Mouse (Mus musculus) MEL (cell line): ENCODE data around the gene Txnrd2. TPM values are rescaled to one million over a fixed set of nuclear protein-coding genes. Genes with fewer than 3 reads are reported as not detected.

ENCODE experiments used
- DNase-seq: peaks from one replicate; pipeline ENCODE4 v3.0.0; 2011; ENCODE audit warnings: low read depth, low spot score
- H3K27ac ChIP-seq: 2 replicates; pipeline ENCODE4 v1.5.1; 2012; ENCODE audit warnings: low read depth, mild to moderate bottlenecking, control low read depth, low read length, moderate library complexity; ENCODE audit not compliant: control insufficient read depth
- H3K27me3 ChIP-seq, 2 experiments: fragments of 150-350 bp in 1 of 2; sonication (generic) in 1 of 2; 2 replicates each; pipeline ENCODE4 v1.6.1; 2012; ENCODE audit warnings: low read length in 2 of 2, mild to moderate bottlenecking in 2 of 2, improper control_type of control experiment in 1 of 2, moderate library complexity in 1 of 2; ENCODE audit not compliant: insufficient read depth in 2 of 2, control insufficient read depth in 1 of 2
- H3K36me3 ChIP-seq, 2 experiments: 2 replicates each; pipeline ENCODE4 v1.6.1; 2012 to 2014; ENCODE audit warnings: low read length in 2 of 2, improper control_type of control experiment in 1 of 2, inconsistent platforms in 1 of 2, mild to moderate bottlenecking in 1 of 2; ENCODE audit not compliant: insufficient read depth in 2 of 2, control insufficient read depth in 1 of 2
- H3K4me1 ChIP-seq, 2 experiments: fragments of 150-350 bp in 1 of 2; sonication (generic) in 1 of 2; 2 replicates each; pipeline ENCODE4 v1.6.1; 2012; ENCODE audit warnings: low read length in 2 of 2, improper control_type of control experiment in 1 of 2, mild to moderate bottlenecking in 1 of 2; ENCODE audit not compliant: insufficient read depth in 2 of 2, control insufficient read depth in 1 of 2
- H3K4me3 ChIP-seq, 2 experiments: fragments of 150-350 bp in 1 of 2; sonication (generic) in 1 of 2; 2 replicates each; pipeline ENCODE4 v1.5.1; 2012; ENCODE audit warnings: low read depth in 2 of 2, low read length in 2 of 2, mild to moderate bottlenecking in 2 of 2, moderate library complexity in 2 of 2, control low read depth in 1 of 2, improper control_type of control experiment in 1 of 2; ENCODE audit not compliant: control insufficient read depth in 1 of 2, insufficient read depth in 1 of 2
- H3K79me2 ChIP-seq: 2 replicates; pipeline ENCODE4 v1.6.1; 2012; ENCODE audit warnings: mild to moderate bottlenecking, low read length, moderate library complexity; ENCODE audit not compliant: control insufficient read depth, poor library complexity, insufficient read depth
- H3K9ac ChIP-seq: 2 replicates; pipeline ENCODE4 v1.6.1; 2012; ENCODE audit warnings: low read depth, mild to moderate bottlenecking, control low read depth, low read length, moderate library complexity; ENCODE audit not compliant: control insufficient read depth, poor library complexity, severe bottlenecking
- H3K9me3 ChIP-seq: fragments of 150-350 bp; sonication (generic); replicated peaks from 2 replicates; pipeline ENCODE4 v1.6.1; 2012; ENCODE audit warnings: mild to moderate bottlenecking, low read length, improper control_type of control experiment, moderate library complexity; ENCODE audit not compliant: insufficient read depth
- BHLHE40 ChIP-seq: IDR thresholded peaks from 2 replicates; pipeline ENCODE4 v1.6.1; 2012; ENCODE audit warnings: low read depth, mild to moderate bottlenecking, inconsistent platforms, low read length, improper control_type of control experiment, borderline replicate concordance
- CHD1 ChIP-seq: IDR thresholded peaks from 2 replicates; pipeline ENCODE4 v1.6.1; 2012; ENCODE audit warnings: low read depth, mild to moderate bottlenecking, inconsistent platforms, low read length, improper control_type of control experiment
- CHD2 ChIP-seq: IDR thresholded peaks from 2 replicates; pipeline ENCODE4 v1.6.1; 2011; ENCODE audit warnings: low read length, improper control_type of control experiment
- CTCF ChIP-seq, 3 experiments: IDR thresholded peaks in 2 of 3; conservative IDR thresholded peaks in 1 of 3; 2 replicates each; pipeline ENCODE4 v1.5.1; 2011 to 2012; ENCODE audit warnings: low read length in 3 of 3, low read depth in 2 of 3, mild to moderate bottlenecking in 2 of 3, improper control_type of control experiment in 1 of 3, inconsistent platforms in 1 of 3, mixed read lengths in 1 of 3, moderate library complexity in 1 of 3; ENCODE audit not compliant: control insufficient read depth in 1 of 3, insufficient read depth in 1 of 3, poor library complexity in 1 of 3, severe bottlenecking in 1 of 3
- E2F4 ChIP-seq: IDR thresholded peaks from 2 replicates; pipeline ENCODE4 v1.6.1; 2011; ENCODE audit warnings: low read depth, low read length, improper control_type of control experiment, borderline replicate concordance
- EP300 ChIP-seq, 2 experiments: IDR thresholded peaks; 2 replicates each; pipeline ENCODE4 v1.6.1; 2011; ENCODE audit warnings: improper control_type of control experiment in 2 of 2, low read length in 2 of 2, low read depth in 1 of 2, mild to moderate bottlenecking in 1 of 2
- ETS1 ChIP-seq: IDR thresholded peaks from 2 replicates; pipeline ENCODE4 v1.6.1; 2012; ENCODE audit warnings: low read depth, mild to moderate bottlenecking, inconsistent platforms, low read length, improper control_type of control experiment, moderate library complexity
- HCFC1 ChIP-seq: IDR thresholded peaks from 2 replicates; pipeline ENCODE4 v1.6.1; 2012; ENCODE audit warnings: low read depth, mild to moderate bottlenecking, inconsistent platforms, low read length, improper control_type of control experiment, moderate library complexity
- JUND ChIP-seq: IDR thresholded peaks from 2 replicates; pipeline ENCODE4 v1.6.1; 2011; ENCODE audit warnings: low read depth, mild to moderate bottlenecking, improper control_type of control experiment, low read length
- KAT2A ChIP-seq: conservative IDR thresholded peaks from 2 replicates; pipeline ENCODE4 v1.6.1; 2012; ENCODE audit warnings: low read depth, low read length, improper control_type of control experiment, inconsistent platforms
- MAFK ChIP-seq: IDR thresholded peaks from 2 replicates; pipeline ENCODE4 v1.6.1; 2011; ENCODE audit warnings: low read depth, mild to moderate bottlenecking, low read length, improper control_type of control experiment, borderline replicate concordance
- MAZ ChIP-seq: IDR thresholded peaks from 2 replicates; pipeline ENCODE4 v1.6.1; 2012; ENCODE audit warnings: low read depth, mild to moderate bottlenecking, inconsistent platforms, low read length, improper control_type of control experiment
- MEF2A ChIP-seq: IDR thresholded peaks from 2 replicates; pipeline ENCODE4 v1.6.1; 2014; ENCODE audit warnings: low read depth, mild to moderate bottlenecking, inconsistent platforms, low read length, improper control_type of control experiment; ENCODE audit not compliant: poor library complexity, insufficient replicate concordance, severe bottlenecking; ENCODE audit errors: extremely low read depth
- MXI1 ChIP-seq: IDR thresholded peaks from 2 replicates; pipeline ENCODE4 v1.6.1; 2011; ENCODE audit warnings: mild to moderate bottlenecking, low read depth, low read length, improper control_type of control experiment
- POLR2AphosphoS2 ChIP-seq: IDR thresholded peaks from 2 replicates; pipeline ENCODE4 v1.6.1; 2011; ENCODE audit warnings: low read length, improper control_type of control experiment
- POLR2AphosphoS5 ChIP-seq: IDR thresholded peaks from 2 replicates; pipeline ENCODE4 v1.6.1; 2012; ENCODE audit warnings: low read depth, borderline replicate concordance, mild to moderate bottlenecking, inconsistent platforms, low read length, moderate library complexity, mixed read lengths
- RAD21 ChIP-seq: IDR thresholded peaks from 2 replicates; pipeline ENCODE4 v1.6.1; 2011; ENCODE audit warnings: mild to moderate bottlenecking, low read depth, low read length, improper control_type of control experiment
- SIN3A ChIP-seq: IDR thresholded peaks from 2 replicates; pipeline ENCODE4 v1.6.1; 2012; ENCODE audit warnings: low read length, improper control_type of control experiment, inconsistent platforms
- SMC3 ChIP-seq: IDR thresholded peaks from 2 replicates; pipeline ENCODE4 v1.6.1; 2011; ENCODE audit warnings: low read depth, low read length, improper control_type of control experiment
- TAL1 ChIP-seq: IDR thresholded peaks from 2 replicates; pipeline ENCODE4 v1.6.1; 2012; ENCODE audit warnings: mild to moderate bottlenecking, inconsistent platforms, low read length, moderate library complexity, mixed read lengths
- TBP ChIP-seq: IDR thresholded peaks from 2 replicates; pipeline ENCODE4 v1.8.0; 2011; ENCODE audit warnings: low read depth, low read length, improper control_type of control experiment
- TCF12 ChIP-seq: IDR thresholded peaks from 2 replicates; pipeline ENCODE4 v1.6.1; 2014; ENCODE audit warnings: low read depth, mild to moderate bottlenecking, inconsistent platforms, low read length, improper control_type of control experiment, moderate library complexity
- USF1 ChIP-seq: IDR thresholded peaks from 2 replicates; pipeline ENCODE4 v1.6.1; 2014; ENCODE audit warnings: low read depth, mild to moderate bottlenecking, inconsistent platforms, low read length, improper control_type of control experiment, moderate library complexity
- USF2 ChIP-seq, 2 experiments: IDR thresholded peaks; 2 replicates each; pipeline ENCODE4 v1.6.1; 2011 to 2012; ENCODE audit warnings: improper control_type of control experiment in 2 of 2, low read length in 2 of 2, borderline replicate concordance in 1 of 2, inconsistent platforms in 1 of 2, low read depth in 1 of 2, mild to moderate bottlenecking in 1 of 2; ENCODE audit not compliant: insufficient read depth in 1 of 2
- ZC3H11A ChIP-seq: IDR thresholded peaks from 2 replicates; pipeline ENCODE4 v1.6.1; 2012; ENCODE audit warnings: low read depth, mild to moderate bottlenecking, inconsistent platforms, low read length, improper control_type of control experiment
- ZKSCAN1 ChIP-seq: IDR thresholded peaks from 2 replicates; pipeline ENCODE4 v1.6.1; 2012; ENCODE audit warnings: low read depth, mild to moderate bottlenecking, inconsistent platforms, low read length, improper control_type of control experiment, moderate library complexity
- ZMIZ1 ChIP-seq: IDR thresholded peaks from 2 replicates; pipeline ENCODE4 v1.6.1; 2012; ENCODE audit warnings: low read depth, mild to moderate bottlenecking, inconsistent platforms, low read length, improper control_type of control experiment, moderate library complexity
- ZNF384 ChIP-seq: IDR thresholded peaks from 2 replicates; pipeline ENCODE4 v1.6.1; 2012; ENCODE audit warnings: low read depth, mild to moderate bottlenecking, inconsistent platforms, low read length, improper control_type of control experiment
- polyA plus RNA-seq, 2 experiments: library from polyadenylated mRNA; stranded (reverse) in 1 of 2; unstranded in 1 of 2; fragments of >175 nt in 1 of 2; fragments of >200 nt in 1 of 2; gene quantifications; 2 replicates each; pipeline versions ENCODE4 v1.2.1 to v1.2.4; 2012; ENCODE audit warnings: low replicate concordance in 2 of 2, low read depth in 1 of 2; ENCODE audit not compliant: insufficient read length in 2 of 2, insufficient read depth in 1 of 2, missing spikeins in 1 of 2
- total RNA-seq: library from RNA; depleted of rRNA; stranded (reverse); fragments of 300-350 nt; gene quantifications from 2 replicates; pipeline ENCODE4 v1.2.3, GENCODE M21; 2012

Gene Txnrd2
- total and polyA plus RNA-seq, 3 experiments: 31.2 to 46.8 TPM; not detected in 1

DNA sequence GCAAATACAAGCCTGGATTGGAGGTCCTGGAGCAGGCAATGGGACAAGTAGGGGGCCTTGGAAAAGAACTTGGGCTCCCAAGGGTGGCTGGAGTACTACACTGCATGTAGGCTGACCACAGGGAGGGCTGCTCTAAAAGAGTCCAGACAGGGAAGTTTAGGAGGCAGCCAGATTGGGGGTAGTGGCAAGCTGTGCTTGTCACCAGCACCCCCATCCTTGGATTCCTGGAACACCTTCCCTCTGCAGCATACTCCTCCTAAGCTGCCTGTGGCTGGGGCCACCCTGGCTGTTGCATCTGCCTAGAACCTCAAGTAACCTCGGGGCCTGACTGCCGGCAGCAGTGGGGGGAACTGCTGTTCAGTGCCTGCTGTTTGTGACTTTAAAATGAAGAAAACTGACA, 20.3 kb upstream of the Txnrd2 start:
- Histone ChIP-seq H3K79me2 (no peaks in the 10 kb centered on the region), H3K4me1 (peaks cover 0 to 9% of the 10 kb centered on the region in 2 experiments; a peak in 2 of 4 replicates), H3K9ac (no peak overlapping the region), H3K27me3 (no peaks in the 10 kb centered on the region), H3K9me3 (no peaks in the 10 kb centered on the region), H3K27ac (no peak overlapping the region), H3K4me3 (no peak overlapping the region), H3K36me3 (peaks cover 4 to 8% of the 10 kb centered on the region in 2 experiments)
- TF ChIP-seq RAD21 (no peak), POLR2AphosphoS2 (0 out of 2 replicates have a peak, but pooled peaks have one; percentile 1)
- no peak for DNase-seq

DNA sequence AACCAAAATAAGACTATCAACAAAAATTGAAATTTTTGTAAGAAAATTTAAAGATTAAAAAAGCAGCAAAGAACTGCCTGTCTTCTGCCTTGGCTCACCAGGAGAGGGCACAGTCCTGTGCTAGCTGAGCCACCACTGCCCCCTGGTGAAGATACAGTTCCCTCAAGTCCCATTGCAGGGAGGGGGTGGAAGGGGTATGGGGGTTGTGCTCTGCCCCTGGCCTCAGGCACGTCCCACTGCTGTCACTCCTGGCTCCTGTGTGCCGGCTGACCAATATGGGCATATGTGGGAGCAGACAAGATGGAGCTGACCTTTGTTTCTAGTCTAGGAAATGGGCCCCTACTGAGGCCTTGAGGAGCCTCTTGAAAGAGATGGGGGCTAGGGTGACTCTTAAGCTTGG, 19.9 kb upstream of the Txnrd2 start:
- H3K9me3 ChIP-seq: no peaks in the 10 kb centered on the region
- peaks cover 4 to 8% of the 10 kb centered on the region in 2 experiments for H3K36me3 ChIP-seq
- H3K4me3 ChIP-seq: no peak overlapping the region
- no peak for TF ChIP-seq ZNF384
- TF ChIP-seq CHD2: no peak
- no peak for TF ChIP-seq KAT2A
- TF ChIP-seq CTCF (IDR thresholded peaks at IDR 0.05 in 2 of 3, conservative IDR thresholded peaks at IDR 0.05 in 1 of 3; ENCODE audit: control insufficient read depth in 1 of 3, insufficient read depth in 1 of 3, low read depth in 2 of 3, low read length in 3 of 3, poor library complexity in 1 of 3, severe bottlenecking in 1 of 3): peak; percentile 51 to 97 (median 83); a peak in 5 of 6 replicates
- TF ChIP-seq ETS1: no peak
- TF ChIP-seq MAFK: no peak
- peak; percentile 84 for TF ChIP-seq ZC3H11A
- peak; percentile 75; the same call in 1 of the 2 replicates for TF ChIP-seq MAZ
- no peak for TF ChIP-seq HCFC1
- no peak for TF ChIP-seq SIN3A
- TF ChIP-seq POLR2AphosphoS5: no peak
- no peak for TF ChIP-seq USF1
- TF ChIP-seq TAL1: no peak
- no peak for TF ChIP-seq MXI1
- no peak for TF ChIP-seq BHLHE40
- no peak for TF ChIP-seq CHD1
- TF ChIP-seq TCF12: no peak
- no peak for TF ChIP-seq USF2 (IDR thresholded peaks at IDR 0.05; ENCODE audit: borderline replicate concordance in 1 of 2, insufficient read depth in 1 of 2, low read depth in 1 of 2, low read length in 2 of 2)
- no peak for TF ChIP-seq EP300 (IDR thresholded peaks at IDR 0.05; ENCODE audit: low read depth in 1 of 2, low read length in 2 of 2)
- TF ChIP-seq SMC3: peak; percentile 92
- no peak for TF ChIP-seq JUND
- TF ChIP-seq ZMIZ1: no peak
- TF ChIP-seq POLR2AphosphoS2: peak; percentile 60; the same call in 1 of the 2 replicates
- no peak for TF ChIP-seq ZKSCAN1
- peak; percentile 69 for TF ChIP-seq RAD21
- no peak for TF ChIP-seq E2F4
- no peak for TF ChIP-seq TBP
- TF ChIP-seq MEF2A: no peak
- no peaks in the 10 kb centered on the region for H3K27me3 ChIP-seq
- H3K79me2 ChIP-seq: no peaks in the 10 kb centered on the region
- no peak overlapping the region for H3K9ac ChIP-seq
- no peak overlapping the region for H3K27ac ChIP-seq
- peak; percentile 65 for DNase-seq
- H3K4me1 ChIP-seq: peaks cover 0 to 9% of the 10 kb centered on the region in 2 experiments; a peak in 2 of 4 replicates
